Mouse (Mus musculus) thymus, adult 2 months (tissue): ENCODE measurements around the gene Pik3r2.

ENCODE experiments used
- CTCF ChIP-seq: fragments of 200-500 bp; IDR thresholded peaks from 2 replicates; pipeline ENCODE4 v1.5.1; 2012; ENCODE audit warnings: mild to moderate bottlenecking, control low read depth, low read length, moderate library complexity, borderline replicate concordance; ENCODE audit not compliant: control insufficient read depth, poor library complexity, insufficient read depth; ENCODE audit errors: extremely low read depth
- POLR2A ChIP-seq: fragments of 200-500 bp; IDR thresholded peaks from 2 replicates; pipeline ENCODE4 v1.6.1; 2012; ENCODE audit warnings: mild to moderate bottlenecking, low read length, control low read depth, moderate library complexity; ENCODE audit not compliant: control insufficient read depth, poor library complexity, insufficient read depth; ENCODE audit errors: extremely low read depth

- TF ChIP-seq CTCF, result no peak
- no peak for TF ChIP-seq POLR2A
These were observed 6.7 kb downstream of the Pik3r2 start for GRCm38 (mm10) chr8:70769858-70770257.
